Mouse (Mus musculus): Measurements from ENCODE around the gene Klhl31. TPM values are rescaled to one million over a fixed set of nuclear protein-coding genes. Genes with fewer than 3 reads are reported as not detected.

Gene Klhl31
- polyA plus RNA-seq, 1 experiment from 2014 or later = 0.41 TPM

- no peaks in the 10 kb centered on the region for H3K4me1 ChIP-seq (replicated peaks; ENCODE audit: control insufficient read depth, insufficient read depth, low read length)
- 94% methylated on average over 1 of the region's 1 CpGs for WGBS
- no peak for DNase-seq (ENCODE audit: low spot score)
- H3K4me2 ChIP-seq (replicated peaks) = no peak overlapping the region
- no peaks in the 10 kb centered on the region for H3K36me3 ChIP-seq (replicated peaks; ENCODE audit: control insufficient read depth, insufficient read depth)
- ATAC-seq (ENCODE audit: low FRiP score) = no peak
- no peak overlapping the region for H3K27ac ChIP-seq
- H3K9ac ChIP-seq = no peak overlapping the region
- H3K4me3 ChIP-seq (replicated peaks; ENCODE audit: low read length) = no peak overlapping the region
- no peaks in the 10 kb centered on the region for H3K9me3 ChIP-seq (ENCODE audit: control insufficient read depth, low read length)
- no peaks in the 10 kb centered on the region for H3K27me3 ChIP-seq (ENCODE audit: control insufficient read depth, insufficient read depth, low read length)
Observed at GRCm38 (mm10) chr9:77603965-77604509, 32.3 kb upstream of the Klhl31 start.

DNA sequence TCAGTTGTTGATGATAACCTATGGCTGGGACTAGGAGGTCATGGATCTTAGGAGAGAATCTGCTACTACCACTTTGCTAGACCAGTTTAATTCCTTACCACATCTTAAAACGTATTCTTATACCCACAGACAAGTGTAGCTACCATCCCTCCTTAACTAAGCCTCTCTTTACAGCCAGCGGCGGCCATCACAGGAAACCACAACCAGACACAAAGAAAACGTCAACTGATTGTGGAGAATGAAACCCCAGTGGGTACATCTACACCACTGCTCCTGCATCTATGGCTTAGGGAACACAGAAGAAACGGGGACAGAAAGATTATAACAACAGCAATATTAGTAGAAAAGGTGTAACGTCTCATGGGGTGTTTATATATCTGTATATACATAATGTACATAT is 29.0 kb upstream of the Klhl31 start:
- no peak overlapping the region for H3K9ac ChIP-seq
- ATAC-seq (ENCODE audit: low FRiP score) (no peak), DNase-seq (ENCODE audit: low spot score) (no peak)
- H3K27me3 ChIP-seq (ENCODE audit: control insufficient read depth, insufficient read depth, low read length) = no peaks in the 10 kb centered on the region
- no peaks in the 10 kb centered on the region for H3K9me3 ChIP-seq (ENCODE audit: control insufficient read depth, low read length)
- H3K4me1 ChIP-seq (replicated peaks; ENCODE audit: control insufficient read depth, insufficient read depth, low read length) = no peaks in the 10 kb centered on the region
- H3K36me3 ChIP-seq (replicated peaks; ENCODE audit: control insufficient read depth, insufficient read depth) = no peaks in the 10 kb centered on the region
- WGBS = 79% methylated on average over 6 of the region's 6 CpGs
- H3K27ac ChIP-seq = no peak overlapping the region
- no peak overlapping the region for H3K4me2 ChIP-seq (replicated peaks)
- no peak overlapping the region for H3K4me3 ChIP-seq (replicated peaks; ENCODE audit: low read length)

DNA sequence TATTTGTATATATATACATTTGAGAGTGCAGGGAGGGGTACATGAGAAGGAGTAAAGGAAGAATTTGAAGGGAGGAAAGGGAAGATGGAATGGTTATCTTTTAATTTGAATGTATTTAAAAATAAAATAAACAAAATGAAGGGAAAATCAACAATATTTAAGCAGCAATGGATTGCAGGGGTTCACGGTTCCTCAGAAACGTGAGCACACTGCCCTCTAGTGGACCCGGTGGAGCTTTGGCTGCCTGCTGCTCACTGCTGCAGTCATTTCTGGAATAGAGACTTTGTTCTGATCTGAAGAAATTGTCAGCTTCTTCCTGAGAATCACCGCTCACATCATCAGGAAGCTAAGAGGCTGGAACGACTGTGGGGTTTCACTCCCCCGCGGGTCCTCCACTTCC is 28.5 kb upstream of the Klhl31 start:
- H3K36me3 ChIP-seq (replicated peaks; ENCODE audit: control insufficient read depth, insufficient read depth) = no peaks in the 10 kb centered on the region
- 37% methylated on average over 4 of the region's 7 CpGs for WGBS
- no peak overlapping the region for H3K27ac ChIP-seq
- no peak for ATAC-seq (ENCODE audit: low FRiP score)
- H3K27me3 ChIP-seq (ENCODE audit: control insufficient read depth, insufficient read depth, low read length) = no peaks in the 10 kb centered on the region
- DNase-seq (ENCODE audit: low spot score) = peak; percentile 69
- no peak overlapping the region for H3K9ac ChIP-seq
- H3K4me1 ChIP-seq (replicated peaks; ENCODE audit: control insufficient read depth, insufficient read depth, low read length) = no peaks in the 10 kb centered on the region
- no peak overlapping the region for H3K4me3 ChIP-seq (replicated peaks; ENCODE audit: low read length)
- H3K9me3 ChIP-seq (ENCODE audit: control insufficient read depth, low read length) = no peaks in the 10 kb centered on the region
- no peak overlapping the region for H3K4me2 ChIP-seq (replicated peaks)

DNA sequence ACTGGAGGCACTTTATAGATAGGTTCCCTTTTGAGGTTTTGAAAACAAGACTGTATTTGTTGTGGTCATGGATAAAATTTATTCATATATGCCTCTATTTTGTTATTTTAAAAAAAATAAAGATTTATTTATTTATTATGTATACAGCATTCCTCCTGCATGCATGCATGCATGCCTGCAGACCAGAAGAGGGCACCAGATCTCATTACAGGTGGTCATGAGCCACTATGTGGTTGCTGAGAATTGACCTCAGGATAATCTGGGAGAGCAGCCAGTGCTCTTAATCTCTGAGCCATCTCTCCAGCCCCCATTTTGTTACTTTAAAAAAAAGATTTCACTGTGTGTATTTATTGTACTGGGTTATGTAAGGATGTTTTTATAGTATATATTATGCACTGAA is 25.5 kb upstream of the Klhl31 start:
- no peaks in the 10 kb centered on the region for H3K4me1 ChIP-seq (replicated peaks; ENCODE audit: control insufficient read depth, insufficient read depth, low read length)
- H3K4me3 ChIP-seq (replicated peaks; ENCODE audit: low read length) = no peak overlapping the region
- peaks cover 5% of the 10 kb centered on the region; the same call in 1 of the 2 replicates for H3K9me3 ChIP-seq (ENCODE audit: control insufficient read depth, low read length)
- ATAC-seq (ENCODE audit: low FRiP score) (no peak), DNase-seq (ENCODE audit: low spot score) (no peak)
- no peak overlapping the region for H3K4me2 ChIP-seq (replicated peaks)
- H3K27me3 ChIP-seq (ENCODE audit: control insufficient read depth, insufficient read depth, low read length) = no peaks in the 10 kb centered on the region
- no peaks in the 10 kb centered on the region for H3K36me3 ChIP-seq (replicated peaks; ENCODE audit: control insufficient read depth, insufficient read depth)
- no peak overlapping the region for H3K9ac ChIP-seq
- no peak overlapping the region for H3K27ac ChIP-seq

DNA sequence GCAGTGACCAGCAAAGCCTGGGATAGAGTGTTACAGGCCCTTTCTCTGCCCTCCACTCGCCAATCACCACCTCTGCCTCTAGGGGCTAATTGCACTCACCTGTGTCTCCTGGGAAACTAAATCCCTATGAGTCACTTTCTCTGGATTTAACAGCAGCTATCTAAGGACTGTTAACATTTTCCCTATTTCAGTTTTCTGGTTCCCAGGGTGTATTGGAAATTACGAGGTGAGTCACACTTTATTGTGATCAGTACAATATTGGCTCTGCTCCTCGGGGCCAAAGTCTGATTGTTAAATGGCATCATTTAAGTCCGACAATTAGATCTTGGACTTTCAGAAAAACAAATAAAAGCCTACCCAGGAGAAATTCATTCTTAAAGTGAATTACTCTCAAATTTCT is 24.0 kb upstream of the Klhl31 start:
- Histone ChIP-seq H3K27ac (no peak overlapping the region), H3K9ac (no peak overlapping the region), H3K4me3 (replicated peaks; ENCODE audit: low read length) (no peak overlapping the region), H3K9me3 (ENCODE audit: control insufficient read depth, low read length) (peaks cover 5% of the 10 kb centered on the region; the same call in 1 of the 2 replicates), H3K27me3 (ENCODE audit: control insufficient read depth, insufficient read depth, low read length) (no peaks in the 10 kb centered on the region), H3K4me2 (replicated peaks) (no peak overlapping the region), H3K36me3 (replicated peaks; ENCODE audit: control insufficient read depth, insufficient read depth) (no peaks in the 10 kb centered on the region), H3K4me1 (replicated peaks; ENCODE audit: control insufficient read depth, insufficient read depth, low read length) (no peaks in the 10 kb centered on the region)
- DNase-seq (ENCODE audit: low spot score) (no peak), ATAC-seq (ENCODE audit: low FRiP score) (no peak)
- WGBS = 80% methylated on average over 4 of the region's 4 CpGs

- DNase-seq (ENCODE audit: low spot score) (no peak), ATAC-seq (ENCODE audit: low FRiP score) (no peak)
- Histone ChIP-seq H3K9me3 (ENCODE audit: control insufficient read depth, low read length) (peaks cover 5% of the 10 kb centered on the region; the same call in 1 of the 2 replicates), H3K27me3 (ENCODE audit: control insufficient read depth, insufficient read depth, low read length) (no peaks in the 10 kb centered on the region), H3K4me1 (replicated peaks; ENCODE audit: control insufficient read depth, insufficient read depth, low read length) (no peaks in the 10 kb centered on the region), H3K4me3 (replicated peaks; ENCODE audit: low read length) (no peak overlapping the region), H3K4me2 (replicated peaks) (no peak overlapping the region), H3K9ac (no peak overlapping the region), H3K27ac (no peak overlapping the region), H3K36me3 (replicated peaks; ENCODE audit: control insufficient read depth, insufficient read depth) (no peaks in the 10 kb centered on the region)
- 66% methylated on average over 4 of the region's 4 CpGs for WGBS
Observed at GRCm38 (mm10) chr9:77615868-77616267, 20.4 kb upstream of the Klhl31 start.

- WGBS = 46% methylated on average over 4 of the region's 4 CpGs
- no peaks in the 10 kb centered on the region for H3K27me3 ChIP-seq (ENCODE audit: control insufficient read depth, insufficient read depth, low read length)
- no peak overlapping the region for H3K27ac ChIP-seq
- H3K4me2 ChIP-seq (replicated peaks) = no peak overlapping the region
- no peaks in the 10 kb centered on the region for H3K36me3 ChIP-seq (replicated peaks; ENCODE audit: control insufficient read depth, insufficient read depth)
- no peak for DNase-seq (ENCODE audit: low spot score)
- H3K9me3 ChIP-seq (ENCODE audit: control insufficient read depth, low read length) = peaks cover 5% of the 10 kb centered on the region; the same call in 1 of the 2 replicates
- no peaks in the 10 kb centered on the region for H3K4me1 ChIP-seq (replicated peaks; ENCODE audit: control insufficient read depth, insufficient read depth, low read length)
- no peak for ATAC-seq (ENCODE audit: low FRiP score)
- H3K4me3 ChIP-seq (replicated peaks; ENCODE audit: low read length) = no peak overlapping the region
- H3K9ac ChIP-seq = no peak overlapping the region
Observed at GRCm38 (mm10) chr9:77616796-77617195, 19.5 kb upstream of the Klhl31 start.

- Histone ChIP-seq H3K4me2 (replicated peaks) (no peak overlapping the region), H3K27ac (no peak overlapping the region), H3K27me3 (ENCODE audit: control insufficient read depth, insufficient read depth, low read length) (no peaks in the 10 kb centered on the region), H3K4me3 (replicated peaks; ENCODE audit: low read length) (no peak overlapping the region), H3K36me3 (replicated peaks; ENCODE audit: control insufficient read depth, insufficient read depth) (no peaks in the 10 kb centered on the region), H3K4me1 (replicated peaks; ENCODE audit: control insufficient read depth, insufficient read depth, low read length) (no peaks in the 10 kb centered on the region), H3K9me3 (ENCODE audit: control insufficient read depth, low read length) (peaks cover 5% of the 10 kb centered on the region; the same call in 1 of the 2 replicates), H3K9ac (no peak overlapping the region)
- no peak for ATAC-seq (ENCODE audit: low FRiP score)
- WGBS = 87% methylated on average over 6 of the region's 6 CpGs
- DNase-seq (ENCODE audit: low spot score) = no peak
Observed at GRCm38 (mm10) chr9:77617751-77618150, 18.5 kb upstream of the Klhl31 start.

DNA sequence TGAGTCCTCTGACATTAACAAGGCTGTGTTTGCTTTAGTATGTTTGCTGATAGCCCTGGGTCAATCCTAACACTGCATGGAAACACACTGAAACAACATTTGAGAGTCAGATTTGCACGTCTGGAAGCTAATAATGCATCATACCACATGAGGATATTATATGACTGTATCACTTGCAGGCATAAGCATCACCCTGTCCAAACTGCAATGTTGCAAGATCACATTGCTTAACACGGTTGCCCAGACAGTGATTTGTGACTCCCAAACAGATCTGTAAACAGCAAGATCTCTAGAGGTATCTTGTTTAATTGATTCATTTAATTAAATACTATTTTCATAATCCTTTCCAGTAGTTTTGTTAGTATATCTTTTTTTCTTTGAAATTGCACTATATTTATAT is 17.9 kb upstream of the Klhl31 start:
- Histone ChIP-seq H3K36me3 (replicated peaks; ENCODE audit: control insufficient read depth, insufficient read depth) (no peaks in the 10 kb centered on the region), H3K4me2 (replicated peaks) (no peak overlapping the region), H3K9me3 (ENCODE audit: control insufficient read depth, low read length) (peaks cover 5% of the 10 kb centered on the region; the same call in 1 of the 2 replicates), H3K4me1 (replicated peaks; ENCODE audit: control insufficient read depth, insufficient read depth, low read length) (no peaks in the 10 kb centered on the region), H3K27me3 (ENCODE audit: control insufficient read depth, insufficient read depth, low read length) (no peaks in the 10 kb centered on the region), H3K4me3 (replicated peaks; ENCODE audit: low read length) (no peak overlapping the region), H3K9ac (no peak overlapping the region), H3K27ac (no peak overlapping the region)
- ATAC-seq (ENCODE audit: low FRiP score) (no peak), DNase-seq (ENCODE audit: low spot score) (no peak)
- WGBS = 79% methylated on average over 2 of the region's 2 CpGs

- Histone ChIP-seq H3K4me2 (replicated peaks) (no peak overlapping the region), H3K36me3 (replicated peaks; ENCODE audit: control insufficient read depth, insufficient read depth) (no peaks in the 10 kb centered on the region), H3K9me3 (ENCODE audit: control insufficient read depth, low read length) (0 out of 2 replicates have a peak, but pooled peaks cover under 1% of the 10 kb centered on the region), H3K4me3 (replicated peaks; ENCODE audit: low read length) (no peak overlapping the region), H3K9ac (no peak overlapping the region), H3K4me1 (replicated peaks; ENCODE audit: control insufficient read depth, insufficient read depth, low read length) (no peaks in the 10 kb centered on the region), H3K27me3 (ENCODE audit: control insufficient read depth, insufficient read depth, low read length) (no peaks in the 10 kb centered on the region), H3K27ac (no peak overlapping the region)
- no peak for DNase-seq (ENCODE audit: low spot score)
- 85% methylated on average over 6 of the region's 6 CpGs for WGBS
- peak; percentile 46; the same call in 1 of the 2 replicates for ATAC-seq (ENCODE audit: low FRiP score)
Observed at GRCm38 (mm10) chr9:77620077-77620476, 16.2 kb upstream of the Klhl31 start.

Data from hindbrain, embryonic 14.5 days (tissue).